Mouse (Mus musculus) c-Kit-negative CD71-positive TER-119-positive erythroid progenitor cells, embryonic 14.5 days (primary cell): ENCODE measurements around the gene Gm49320.
"Not testable (repeated sequence)": the region's sequence is repeated elsewhere in the genome, so short reads cannot be mapped to it uniquely, and the experiment has no call there.

Experiments
- DNase-seq: peaks from one replicate; pipeline ENCODE4 v3.0.0-alpha.2; 2013; ENCODE audit warnings: low read depth, low spot score

The Gm49320 gene

DNA sequence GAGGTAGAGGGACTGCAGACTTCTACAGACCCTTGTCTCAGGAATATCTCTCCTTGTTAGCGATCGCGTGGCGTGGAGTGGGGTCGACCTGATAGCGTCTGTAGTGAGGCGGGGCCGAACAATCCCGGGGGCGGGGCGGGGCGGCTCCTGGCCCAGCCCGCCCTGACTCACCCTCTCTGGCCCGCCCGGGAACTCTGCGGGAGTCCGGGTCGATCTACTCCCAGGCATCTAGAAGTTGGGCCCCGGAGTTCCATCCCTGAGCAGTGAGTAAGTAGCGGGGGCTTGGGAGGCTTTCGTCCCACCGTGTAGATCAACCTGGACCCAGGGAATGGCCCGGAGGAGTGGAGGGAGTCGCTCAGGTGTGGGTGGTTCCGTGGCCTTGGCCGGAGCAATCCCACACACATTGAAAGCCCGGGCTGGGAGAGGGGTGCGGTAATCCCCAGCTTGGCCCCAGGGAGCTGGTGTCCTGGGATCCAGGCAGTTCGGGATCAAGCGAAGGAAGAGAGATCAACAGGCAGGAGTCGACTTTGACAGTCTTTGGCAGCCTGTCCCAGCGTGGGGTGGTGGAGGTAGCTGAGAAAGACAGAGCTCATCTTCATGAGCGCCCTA lies 11.8 kb upstream of the Gm49320 start, which contains the start of gene Lrrc8e:
Gene Lrrc8e (plus strand): TSS at position 89 of the 609 bp plus-strand sequence.
- no peak for DNase-seq

GRCm38 (mm10) chr8:4227919-4228318 lies 10.7 kb upstream of the Gm49320 start:
- DNase-seq, result no peak

GRCm38 (mm10) chr8:4229784-4230183 lies 8.9 kb upstream of the Gm49320 start:
- no peak for DNase-seq

DNA sequence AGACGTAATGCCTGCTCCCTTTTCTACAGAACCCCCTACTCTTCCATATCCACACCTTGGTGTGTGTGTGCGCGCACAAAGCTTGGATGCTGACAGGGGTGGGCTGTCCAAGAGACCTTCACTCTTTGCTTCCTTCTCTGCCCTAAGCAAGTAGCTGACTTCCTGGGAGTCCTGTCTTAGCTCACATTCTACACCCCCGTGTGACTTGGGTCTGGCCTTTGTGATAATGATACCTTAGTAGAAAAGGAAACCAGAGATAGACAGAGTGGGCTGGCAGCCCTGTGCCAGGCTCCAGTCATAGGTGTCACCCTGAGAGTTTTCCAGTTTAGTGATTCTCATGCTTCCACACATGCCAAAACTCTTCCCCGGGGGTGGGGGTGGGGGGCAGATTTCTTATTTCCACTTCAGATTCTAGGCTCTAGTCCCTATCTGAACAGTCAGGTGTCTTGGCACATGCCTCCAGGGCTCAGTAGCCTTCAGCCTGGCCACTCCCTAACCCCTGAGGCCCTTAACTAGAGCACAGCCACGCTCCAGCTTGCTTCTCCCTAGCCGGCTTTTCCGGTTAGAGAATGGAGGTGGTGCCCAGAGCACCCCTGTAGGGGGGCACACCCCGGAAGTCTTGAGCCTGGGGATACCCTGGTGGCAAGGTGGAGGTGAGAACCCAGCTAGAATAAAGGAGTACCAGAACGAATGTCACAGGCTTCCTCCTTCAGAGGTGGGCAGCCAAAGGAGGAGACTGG lies 7.9 kb upstream of the Gm49320 start:
- DNase-seq, result no peak

DNA sequence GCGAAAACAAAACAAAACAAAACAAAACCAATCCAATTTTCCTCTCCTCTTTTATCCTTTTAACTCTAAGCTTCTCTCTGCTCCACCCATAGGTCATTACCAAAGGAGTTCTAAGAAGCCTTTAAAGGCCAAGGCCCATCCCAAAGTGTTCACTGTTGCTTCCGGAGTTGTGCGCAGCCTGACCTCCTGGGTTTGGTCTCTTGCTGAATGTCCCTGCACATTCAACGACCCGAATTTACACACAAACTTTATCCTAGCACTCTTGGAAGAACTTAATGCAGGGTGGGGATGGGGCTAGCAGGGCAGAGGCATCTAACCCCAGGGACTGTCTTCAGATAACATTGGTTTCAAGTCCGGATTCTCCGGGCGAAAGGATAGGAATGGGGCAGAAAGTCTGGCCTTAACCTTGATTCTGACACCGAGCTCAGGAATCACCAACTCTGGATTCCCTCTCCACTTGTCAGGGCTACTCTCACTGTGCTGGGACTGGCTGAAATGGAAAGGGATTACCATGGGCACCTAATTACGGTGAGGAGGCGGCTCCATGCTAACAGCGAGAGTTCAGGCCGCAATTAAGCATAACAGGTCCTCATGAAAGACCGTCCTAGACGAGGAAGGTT lies 741 bp upstream of the Gm49320 start:
- DNase-seq, result no peak

GRCm38 (mm10) chr8:4239193-4239890 lies 677 bp downstream of the Gm49320 start:
- DNase-seq, result peak; percentile 32

- DNase-seq, result no peak
Observed at GRCm38 (mm10) chr8:4245061-4245460, 6.4 kb downstream of the Gm49320 start.

- no peak for DNase-seq
Observed at GRCm38 (mm10) chr8:4245737-4246136, 7.1 kb downstream of the Gm49320 start.

DNA sequence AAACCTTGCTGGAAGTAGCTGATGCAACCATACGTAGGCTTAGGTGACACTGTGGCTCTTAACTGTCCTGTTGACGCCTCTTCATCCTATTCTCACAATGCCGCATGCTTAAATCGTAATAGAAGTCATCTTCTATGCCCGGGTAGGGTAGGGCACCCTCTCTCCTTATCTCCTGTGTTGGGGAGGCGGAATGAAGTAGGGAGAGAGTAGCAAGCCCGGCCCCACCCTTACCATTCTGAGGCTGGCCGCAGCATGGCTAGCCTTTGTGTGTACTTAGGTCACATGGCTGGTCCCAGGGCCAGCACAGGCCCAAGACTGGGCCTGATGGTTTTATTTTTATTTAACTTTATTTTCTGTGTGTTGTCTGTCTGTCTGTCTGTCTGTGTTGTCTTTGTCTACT lies 8.6 kb downstream of the Gm49320 start:
- no peak for DNase-seq

DNA sequence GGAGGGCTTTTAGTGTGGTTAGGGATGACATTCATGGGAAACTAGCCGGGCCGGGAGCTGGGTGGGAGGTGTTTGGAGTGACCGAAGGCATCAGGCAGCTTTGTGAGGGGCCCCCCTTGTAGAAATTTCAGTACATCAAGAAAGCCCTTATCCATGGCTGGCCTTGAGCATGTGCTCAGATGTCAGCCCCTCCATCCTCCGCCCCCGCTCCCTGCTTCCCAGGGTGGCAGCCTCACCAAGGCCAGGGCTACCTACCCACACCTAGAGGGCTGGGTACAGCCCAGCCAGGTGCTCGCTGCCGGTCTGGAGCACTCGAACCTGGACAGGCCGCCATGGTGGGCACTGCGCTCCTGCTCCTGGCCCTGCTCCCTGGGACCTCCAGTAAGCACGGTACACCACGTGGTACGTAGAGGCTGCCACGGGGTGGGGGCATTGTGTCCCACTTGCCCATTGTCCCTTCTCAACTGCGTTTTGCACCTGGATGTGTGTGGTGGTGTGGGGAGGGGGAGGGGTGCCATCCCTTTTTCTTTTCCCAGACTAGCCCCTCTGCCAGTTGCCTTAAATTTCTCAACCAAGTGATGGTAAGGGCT lies 9.4 kb downstream of the Gm49320 start, which contains the start of gene Tgfbr3l:
Gene Tgfbr3l (plus strand): TSS at position 264 of the 590 bp plus-strand sequence.
- DNase-seq, result no peak

DNA sequence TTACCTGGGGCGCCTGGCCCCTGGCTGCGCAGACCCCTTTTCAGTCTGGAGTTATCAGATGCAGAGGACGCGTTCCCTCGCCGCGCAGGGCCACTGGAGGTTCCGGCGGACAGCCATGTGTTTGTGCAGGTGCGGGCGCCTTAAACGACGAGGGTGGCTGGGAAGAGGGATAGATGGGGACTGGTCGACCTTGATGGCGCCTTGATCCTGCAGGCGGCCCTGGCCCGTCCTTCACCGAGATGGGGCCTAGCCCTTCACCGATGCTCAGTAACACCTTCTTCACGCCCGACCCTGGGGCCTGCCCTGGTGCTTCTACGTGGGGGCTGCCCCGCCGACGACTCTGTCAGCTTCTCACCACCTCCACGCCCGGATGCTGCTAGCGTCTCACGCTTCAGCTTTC lies 10.5 kb downstream of the Gm49320 start:
- no peak for DNase-seq

DNA sequence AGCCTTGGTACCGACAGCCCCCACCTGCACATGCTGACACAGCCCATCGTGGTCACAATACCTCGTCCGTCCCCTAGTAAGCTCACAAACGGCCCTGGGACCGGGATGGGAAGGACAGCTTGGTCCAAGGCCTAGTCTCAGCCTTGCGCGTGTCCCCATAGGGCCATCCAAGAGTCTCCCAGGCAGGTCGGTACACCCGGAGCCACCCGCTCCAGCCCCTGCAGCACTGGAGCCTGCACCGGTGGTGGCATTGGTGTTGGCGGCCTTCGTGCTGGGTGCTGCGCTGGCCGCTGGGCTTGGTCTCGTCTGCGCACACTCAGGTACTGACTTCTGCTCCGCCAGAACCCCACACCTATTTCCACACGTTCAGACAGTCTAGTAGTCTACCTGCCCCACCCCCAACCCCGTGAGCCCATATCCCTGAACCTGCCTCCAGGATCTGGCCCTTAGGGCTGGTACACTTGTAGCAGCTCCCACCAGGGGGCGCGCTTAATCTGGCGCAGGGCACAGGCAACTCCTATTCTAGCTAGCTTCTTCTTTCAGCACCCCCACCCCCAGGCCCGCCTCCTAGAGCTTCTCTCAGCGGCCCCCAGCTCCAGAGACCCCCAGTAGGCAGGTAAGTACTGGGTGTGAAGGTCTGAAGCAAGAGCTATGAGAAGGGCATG lies 11.8 kb downstream of the Gm49320 start:
- peak; percentile 62 for DNase-seq

- no peak for DNase-seq
Observed at GRCm38 (mm10) chr8:4252116-4252760, 13.6 kb downstream of the Gm49320 start.

DNA sequence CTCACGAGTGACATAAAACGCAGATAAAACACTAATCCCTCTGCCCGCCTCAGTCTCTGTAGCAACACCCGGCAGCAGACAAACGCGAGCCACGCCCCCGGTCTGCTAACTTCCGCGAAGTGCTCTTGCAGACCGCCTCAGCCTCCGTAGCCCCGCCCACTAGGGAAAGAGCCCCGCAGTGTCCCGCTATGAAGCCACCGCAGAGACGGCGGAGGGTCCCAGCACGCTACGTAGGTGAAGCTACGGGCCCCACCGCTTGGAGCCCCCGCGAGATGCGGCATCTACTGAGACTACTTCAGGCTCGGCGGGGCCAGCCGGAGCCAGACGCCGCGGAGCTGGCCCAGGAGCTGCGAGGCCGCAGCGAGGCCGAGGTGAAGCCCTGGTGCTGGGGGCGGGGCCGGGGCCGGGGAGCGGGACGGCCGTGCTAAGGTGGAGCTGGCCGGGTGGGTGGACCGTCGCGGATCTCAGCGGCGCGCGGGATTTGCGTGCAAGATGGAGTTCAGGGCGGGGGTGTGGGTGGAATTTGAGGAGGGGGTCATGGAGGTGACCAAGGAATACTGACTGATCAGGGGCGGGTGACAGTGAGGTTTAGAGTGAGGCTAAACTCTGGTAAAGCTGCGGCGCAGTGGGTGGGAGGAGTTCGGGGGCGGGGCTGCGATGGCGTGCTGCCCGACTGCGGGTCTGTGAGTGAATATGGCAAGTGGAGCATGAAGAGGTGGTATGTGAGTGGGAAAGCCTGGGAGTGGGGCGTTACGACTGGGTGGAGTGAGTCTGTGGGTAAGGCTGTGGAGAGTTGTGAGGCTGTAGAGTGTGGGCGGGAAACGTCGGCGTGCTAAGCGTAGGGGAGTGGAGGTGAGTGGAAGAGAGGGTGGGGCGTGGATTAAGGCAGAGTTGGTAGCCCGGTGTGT lies 14.5 kb downstream of the Gm49320 start, which contains the start of gene Snapc2:
Gene Snapc2 (plus strand): TSS at position 147 of the 908 bp plus-strand sequence.
- peak; percentile 92 for DNase-seq

DNA sequence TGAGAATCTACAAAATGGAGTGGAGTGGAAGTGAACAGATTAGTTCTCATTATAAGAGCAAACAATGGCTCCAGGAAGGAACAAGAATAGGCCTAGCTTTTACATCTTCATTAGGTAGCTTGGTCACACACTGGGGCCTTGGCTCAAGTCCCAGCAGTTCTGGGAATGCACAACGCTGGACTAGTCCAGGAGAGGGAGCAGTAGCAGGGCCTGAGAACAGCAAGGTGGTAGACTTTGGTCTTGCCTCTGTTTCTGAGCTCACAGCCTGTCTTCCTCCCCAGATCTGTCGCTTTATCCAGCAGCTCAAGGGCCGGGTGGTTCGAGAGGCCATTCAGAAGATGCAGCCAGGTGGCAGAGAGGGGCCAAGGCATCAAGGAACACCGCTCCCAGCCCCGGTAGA lies 15.3 kb downstream of the Gm49320 start:
- DNase-seq, result no peak

- DNase-seq, result not testable (repeated sequence)
Observed at GRCm38 (mm10) chr8:4255471-4255870, 16.8 kb downstream of the Gm49320 start.

DNA sequence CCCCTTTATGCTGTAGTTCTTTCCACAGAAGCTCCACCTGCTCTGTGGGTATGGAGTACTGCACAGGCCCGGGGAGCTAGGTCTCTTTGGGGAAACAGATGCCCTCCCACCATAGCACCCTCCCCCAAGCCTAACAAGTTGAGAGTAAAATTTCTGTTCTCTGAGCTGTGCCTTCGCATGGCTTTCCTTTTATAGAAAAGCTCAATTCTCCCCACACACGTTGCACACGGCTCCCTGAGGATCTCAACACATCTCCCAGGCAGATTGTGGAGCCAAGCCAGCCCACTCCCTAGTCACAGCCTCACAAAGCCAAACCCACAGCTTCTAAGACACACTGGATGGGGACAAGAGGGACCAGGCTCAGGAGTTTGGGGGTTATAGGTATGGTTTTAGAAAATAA lies 18.2 kb downstream of the Gm49320 start:
- DNase-seq, result no peak

- DNase-seq, result no peak
Observed at GRCm38 (mm10) chr8:4257350-4257749, 18.7 kb downstream of the Gm49320 start.

GRCm38 (mm10) chr8:4258233-4258632 lies 19.6 kb downstream of the Gm49320 start:
- no peak for DNase-seq

GRCm38 (mm10) chr8:4258678-4259077 lies 20.0 kb downstream of the Gm49320 start:
- DNase-seq, result no peak
